Mouse (Mus musculus) liver, adult 2 months (tissue): ENCODE data around the gene Cdkal1.

Experiments
- CTCF ChIP-seq: fragments of 200-500 bp; IDR thresholded peaks from 2 replicates; pipeline ENCODE4 v1.5.1; 2011; ENCODE audit warnings: low read depth, low read length, control low read depth
- POLR2A ChIP-seq: fragments of 200-500 bp; IDR thresholded peaks from 2 replicates; pipeline ENCODE4 v1.6.1; 2011; ENCODE audit warnings: low read length, control low read depth; ENCODE audit not compliant: insufficient read depth; ENCODE audit errors: extremely low read depth

DNA sequence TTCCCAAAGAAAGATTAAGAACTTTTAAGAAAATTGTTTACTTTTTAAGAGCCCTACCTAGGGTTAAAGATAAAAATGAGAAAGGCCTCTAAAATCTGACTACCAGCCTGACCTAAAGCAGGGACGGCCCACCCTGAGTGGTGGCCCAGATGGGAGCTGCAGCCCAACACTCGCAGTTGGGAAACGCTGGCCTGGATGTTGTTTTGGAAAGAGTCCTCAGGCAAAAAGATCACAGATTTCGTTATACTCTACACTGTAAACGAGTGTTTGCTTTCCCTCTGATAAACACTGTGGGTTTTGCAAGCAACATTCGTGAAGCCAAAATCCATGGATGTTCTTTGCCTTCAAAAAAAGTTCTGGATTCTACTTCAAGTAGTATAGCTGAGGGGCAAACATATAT lies 202.7 kb downstream of the Cdkal1 start:
- peak; percentile 19; the same call in 1 of the 2 replicates for TF ChIP-seq CTCF
- no peak for TF ChIP-seq POLR2A
